Mouse (Mus musculus): ENCODE results near the gene Magi1. TPM values are rescaled to one million over a fixed set of nuclear protein-coding genes. Genes with fewer than 3 reads are reported as not detected.

The Magi1 gene
- total and polyA plus RNA-seq, 2 experiments from 2014 or later, result 27.6 to 45.4 TPM

GRCm38 (mm10) chr6:94107401-94108107 lies 176.2 kb downstream of the Magi1 start:
- Histone ChIP-seq H3K9me3 (ENCODE audit: low read length) (no peaks in the 10 kb centered on the region), H3K27me3 (ENCODE audit: insufficient read depth, low read length) (no peaks in the 10 kb centered on the region), H3K4me3 (ENCODE audit: low read depth, low read length) (no peak overlapping the region), H3K4me2 (ENCODE audit: low read depth, low read length, poor library complexity, severe bottlenecking) (no peak overlapping the region), H3K36me3 (ENCODE audit: insufficient read depth, low read length) (no peaks in the 10 kb centered on the region), H3K4me1 (ENCODE audit: insufficient read depth, low read length) (no peaks in the 10 kb centered on the region), H3K9ac (replicated peaks; ENCODE audit: low read length, poor library complexity, severe bottlenecking) (no peak overlapping the region), H3K27ac (ENCODE audit: low read depth, low read length) (no peak overlapping the region)
- WGBS, result 74% methylated on average over 11 of the region's 11 CpGs
- ATAC-seq (ENCODE audit: low FRiP score), result no peak
- DNase-seq (ENCODE audit: low spot score), result no peak
- TF ChIP-seq CTCF (IDR thresholded peaks at IDR 0.05), result no peak

- no peaks in the 10 kb centered on the region for H3K27me3 ChIP-seq (ENCODE audit: insufficient read depth, low read length)
- H3K27ac ChIP-seq (ENCODE audit: low read depth, low read length), result no peak overlapping the region
- no peak overlapping the region for H3K4me3 ChIP-seq (ENCODE audit: low read depth, low read length)
- no peaks in the 10 kb centered on the region for H3K4me1 ChIP-seq (ENCODE audit: insufficient read depth, low read length)
- no peaks in the 10 kb centered on the region for H3K36me3 ChIP-seq (ENCODE audit: insufficient read depth, low read length)
- no peaks in the 10 kb centered on the region for H3K9me3 ChIP-seq (ENCODE audit: low read length)
- H3K4me2 ChIP-seq (ENCODE audit: low read depth, low read length, poor library complexity, severe bottlenecking), result no peak overlapping the region
- ATAC-seq (ENCODE audit: low FRiP score), result no peak
- DNase-seq (ENCODE audit: low spot score), result no peak
- WGBS, result 69% methylated on average over 3 of the region's 3 CpGs
- no peak for TF ChIP-seq CTCF (IDR thresholded peaks at IDR 0.05)
- H3K9ac ChIP-seq (replicated peaks; ENCODE audit: low read length, poor library complexity, severe bottlenecking), result no peak overlapping the region
Observed at GRCm38 (mm10) chr6:94103581-94103980, 180.1 kb downstream of the Magi1 start.

GRCm38 (mm10) chr6:94101256-94101655 lies 182.5 kb downstream of the Magi1 start:
- Histone ChIP-seq H3K4me2 (ENCODE audit: low read depth, low read length, poor library complexity, severe bottlenecking) (no peak overlapping the region), H3K27ac (ENCODE audit: low read depth, low read length) (no peak overlapping the region), H3K27me3 (ENCODE audit: insufficient read depth, low read length) (no peaks in the 10 kb centered on the region), H3K4me1 (ENCODE audit: insufficient read depth, low read length) (no peaks in the 10 kb centered on the region), H3K9ac (replicated peaks; ENCODE audit: low read length, poor library complexity, severe bottlenecking) (no peak overlapping the region), H3K4me3 (ENCODE audit: low read depth, low read length) (no peak overlapping the region), H3K36me3 (ENCODE audit: insufficient read depth, low read length) (no peaks in the 10 kb centered on the region), H3K9me3 (ENCODE audit: low read length) (no peaks in the 10 kb centered on the region)
- DNase-seq (ENCODE audit: low spot score), result no peak
- no peak for ATAC-seq (ENCODE audit: low FRiP score)
- 66% methylated on average over 5 of the region's 5 CpGs for WGBS
- TF ChIP-seq CTCF (IDR thresholded peaks at IDR 0.05), result no peak

- H3K36me3 ChIP-seq (ENCODE audit: insufficient read depth, low read length), result no peaks in the 10 kb centered on the region
- H3K4me3 ChIP-seq (ENCODE audit: low read depth, low read length), result no peak overlapping the region
- ATAC-seq (ENCODE audit: low FRiP score) (no peak), DNase-seq (ENCODE audit: low spot score) (no peak)
- H3K27ac ChIP-seq (ENCODE audit: low read depth, low read length), result no peak overlapping the region
- H3K27me3 ChIP-seq (ENCODE audit: insufficient read depth, low read length), result no peaks in the 10 kb centered on the region
- WGBS, result 56% methylated on average over 4 of the region's 4 CpGs
- no peak overlapping the region for H3K4me2 ChIP-seq (ENCODE audit: low read depth, low read length, poor library complexity, severe bottlenecking)
- H3K9ac ChIP-seq (replicated peaks; ENCODE audit: low read length, poor library complexity, severe bottlenecking), result no peak overlapping the region
- TF ChIP-seq CTCF (IDR thresholded peaks at IDR 0.05), result no peak
- no peaks in the 10 kb centered on the region for H3K9me3 ChIP-seq (ENCODE audit: low read length)
- H3K4me1 ChIP-seq (ENCODE audit: insufficient read depth, low read length), result 0 out of 2 replicates have a peak, but pooled peaks cover 8% of the 10 kb centered on the region
Observed at GRCm38 (mm10) chr6:94094924-94095685, 188.6 kb downstream of the Magi1 start.

- 0 out of 2 replicates have a peak, but pooled peaks cover 8% of the 10 kb centered on the region for H3K4me1 ChIP-seq (ENCODE audit: insufficient read depth, low read length)
- H3K27ac ChIP-seq (ENCODE audit: low read depth, low read length), result no peak overlapping the region
- WGBS, result 60% methylated on average over 8 of the region's 8 CpGs
- no peak for ATAC-seq (ENCODE audit: low FRiP score)
- H3K27me3 ChIP-seq (ENCODE audit: insufficient read depth, low read length), result no peaks in the 10 kb centered on the region
- no peak overlapping the region for H3K9ac ChIP-seq (replicated peaks; ENCODE audit: low read length, poor library complexity, severe bottlenecking)
- no peaks in the 10 kb centered on the region for H3K36me3 ChIP-seq (ENCODE audit: insufficient read depth, low read length)
- DNase-seq (ENCODE audit: low spot score), result no peak
- TF ChIP-seq CTCF (IDR thresholded peaks at IDR 0.05), result no peak
- no peak overlapping the region for H3K4me3 ChIP-seq (ENCODE audit: low read depth, low read length)
- H3K9me3 ChIP-seq (ENCODE audit: low read length), result no peaks in the 10 kb centered on the region
- no peak overlapping the region for H3K4me2 ChIP-seq (ENCODE audit: low read depth, low read length, poor library complexity, severe bottlenecking)
Observed at GRCm38 (mm10) chr6:94092969-94093597, 190.6 kb downstream of the Magi1 start.

- no peaks in the 10 kb centered on the region for H3K27me3 ChIP-seq (ENCODE audit: insufficient read depth, low read length)
- ATAC-seq (ENCODE audit: low FRiP score) (no peak), DNase-seq (ENCODE audit: low spot score) (no peak)
- H3K9me3 ChIP-seq (ENCODE audit: low read length), result no peaks in the 10 kb centered on the region
- H3K4me1 ChIP-seq (ENCODE audit: insufficient read depth, low read length), result 0 out of 2 replicates have a peak, but pooled peaks cover 8% of the 10 kb centered on the region
- no peak overlapping the region for H3K4me2 ChIP-seq (ENCODE audit: low read depth, low read length, poor library complexity, severe bottlenecking)
- no peak overlapping the region for H3K4me3 ChIP-seq (ENCODE audit: low read depth, low read length)
- WGBS, result 88% methylated on average over 4 of the region's 4 CpGs
- no peaks in the 10 kb centered on the region for H3K36me3 ChIP-seq (ENCODE audit: insufficient read depth, low read length)
- no peak for TF ChIP-seq CTCF (IDR thresholded peaks at IDR 0.05)
- H3K9ac ChIP-seq (replicated peaks; ENCODE audit: low read length, poor library complexity, severe bottlenecking), result no peak overlapping the region
- no peak overlapping the region for H3K27ac ChIP-seq (ENCODE audit: low read depth, low read length)
Observed at GRCm38 (mm10) chr6:94092500-94092899, 191.2 kb downstream of the Magi1 start.

Data from midbrain, postnatal 0 days (tissue).